Comparison of ENCODE assay signal across 8 mouse cellular contexts in the genomic region with DNA sequence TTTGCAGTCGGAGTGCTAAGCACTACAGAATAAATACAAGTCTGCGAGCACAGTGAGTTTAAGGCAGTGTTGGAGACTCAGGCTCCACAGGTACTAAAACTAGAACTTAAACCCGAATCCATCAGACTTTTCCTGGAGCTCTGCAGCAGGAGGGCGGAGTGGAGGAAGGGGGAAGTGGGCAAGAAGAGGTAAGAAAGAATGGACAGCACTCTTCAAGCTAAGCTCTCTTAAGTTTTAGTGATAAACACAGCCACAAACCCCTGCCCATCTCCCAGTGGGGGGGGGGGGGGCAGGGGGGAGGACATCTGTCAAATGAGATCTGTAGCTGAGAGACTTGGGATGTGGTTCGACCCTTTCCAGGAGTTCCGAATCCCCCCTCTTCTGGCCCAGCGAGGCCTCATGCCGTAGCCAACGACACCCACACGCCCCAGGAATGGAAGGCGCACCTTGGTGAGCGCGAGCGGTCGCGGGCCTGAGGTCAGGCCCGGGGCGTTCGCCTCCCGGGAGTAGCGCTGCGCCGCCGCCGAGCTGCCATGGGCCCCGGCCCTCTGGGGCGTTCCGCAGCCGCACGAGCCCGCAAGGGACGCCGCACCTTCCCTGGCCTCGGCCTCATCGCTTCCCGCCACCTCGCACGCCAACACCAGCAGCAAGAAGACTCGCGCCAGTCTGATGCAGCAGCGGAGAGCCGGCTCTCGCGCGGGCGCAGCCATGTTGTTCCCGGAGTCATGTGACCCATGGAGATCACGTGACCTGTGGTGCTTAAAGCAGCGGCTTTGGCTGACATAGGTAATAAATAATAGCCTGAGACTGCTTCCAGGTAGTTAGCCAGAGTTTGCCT. TPM values are rescaled to one million over a fixed set of nuclear protein-coding genes. Genes with fewer than 3 reads are reported as not detected.
A peak's percentile ranks its signal among the peaks of the same experiment; 100 is the strongest.
DNase-seq lines count a peak whose midpoint lies in the region; ATAC-seq lines count a peak whose summit lies in the region.

Sumf1 (minus strand) TSS at position 736 of the 838 bp plus-strand sequence.

- DNase-seq in T-cell, adult 2 months (ENCODE audit: low spot score), result peak; percentile 85
- DNase-seq in cerebellum, postnatal 36 days, result peak; percentile 92 to 94
- DNase-seq in frontal cortex, postnatal 36 days (ENCODE audit: low spot score in 2 of 2), result peak; percentile 88 to 93
- DNase-seq in left cerebral cortex, adult 11 months (ENCODE audit: low spot score), result peak; percentile 88
- DNase-seq in lung, postnatal 4 days, result peak; percentile 89 to 91
- DNase-seq in retina, postnatal 7 days (ENCODE audit: low read depth, low spot score), result peak; percentile 87
- peak; percentile 80 for DNase-seq in urinary bladder, adult 2 months (ENCODE audit: low spot score)

- peak within 1 kb of the TSS; percentile 65 for H3K9ac ChIP-seq in hindbrain, embryonic 15.5 days

- 4% methylated on average over 49 of the region's 49 CpGs for WGBS in hindbrain, embryonic 15.5 days

- H3K36me3 ChIP-seq in hindbrain, embryonic 15.5 days, result no peaks in the 10 kb centered on the region

- ATAC-seq in hindbrain, embryonic 15.5 days (ENCODE audit: low FRiP score, low read depth), result peak; percentile 97

- peaks cover 16% of the 10 kb centered on the region for H3K4me1 ChIP-seq in hindbrain, embryonic 15.5 days (replicated peaks)

- H3K4me3 ChIP-seq in hindbrain, embryonic 15.5 days, result peak within 1 kb of the TSS; percentile 75

- no peak within 1 kb of the TSS for H3K27ac ChIP-seq in hindbrain, embryonic 15.5 days (replicated peaks)

- peak within 1 kb of the TSS; percentile 81 for H3K4me2 ChIP-seq in hindbrain, embryonic 15.5 days

- no peaks in the 10 kb centered on the region for H3K27me3 ChIP-seq in hindbrain, embryonic 15.5 days

- H3K9me3 ChIP-seq in hindbrain, embryonic 15.5 days, result no peaks in the 10 kb centered on the region

RNA-seq across cellular contexts. Expression of gene Sumf1, which starts in this region (rescaled TPM):
- 11.9 and 12.8 TPM in 2 replicates for polyA plus RNA-seq in hindbrain, embryonic 15.5 days (2015; fragmentation: Nextera tagmentation; extraction: Ambion mirVana)
- polyA plus RNA-seq in urinary bladder, adult 2 months (2012; rRNA removed), result 28.7 and 33.3 TPM in 2 replicates
